Mouse (Mus musculus) lung, adult 2 months (tissue): ENCODE results near the gene Sall4.

Experiments used
- CTCF ChIP-seq: fragments of 200-500 bp; IDR thresholded peaks from 2 replicates; pipeline ENCODE4 v1.5.1; 2011; ENCODE audit warnings: mild to moderate bottlenecking, low read length, control low read depth; ENCODE audit not compliant: insufficient read depth
- POLR2A ChIP-seq: fragments of 200-500 bp; IDR thresholded peaks from 2 replicates; pipeline ENCODE4 v1.6.1; 2011; ENCODE audit warnings: low read depth, mild to moderate bottlenecking, control low read depth, low read length, borderline replicate concordance; ENCODE audit errors: extremely low read depth

GRCm38 (mm10) chr2:168761141-168761540 is 6.6 kb downstream of the Sall4 start:
- TF ChIP-seq CTCF = no peak
- TF ChIP-seq POLR2A = no peak
